Mouse (Mus musculus): ENCODE results near the gene Krtap19-3. TPM values are rescaled to one million over a fixed set of nuclear protein-coding genes. Genes with fewer than 3 reads are reported as not detected.

The Krtap19-3 gene
- polyA plus RNA-seq, 1 experiment: not detected

GRCm38 (mm10) chr16:88851450-88851849 is 26.4 kb downstream of the Krtap19-3 start:
- no peak overlapping the region for H3K27ac ChIP-seq (ENCODE audit: control insufficient read depth, insufficient read depth, low read depth, low read length)
- no peak overlapping the region for H3K4me3 ChIP-seq (ENCODE audit: control insufficient read depth, low read depth, low read length)
- no peaks in the 10 kb centered on the region for H3K36me3 ChIP-seq (ENCODE audit: control insufficient read depth, insufficient read depth, low read length)
- TF ChIP-seq POLR2A (IDR thresholded peaks at IDR 0.05; ENCODE audit: control insufficient read depth, low read depth, low read length) (no peak), CTCF (IDR thresholded peaks at IDR 0.05; ENCODE audit: control insufficient read depth, insufficient read depth, insufficient replicate concordance, low read depth, low read length) (peak; percentile 25; the same call in 1 of the 2 replicates)
- no peaks in the 10 kb centered on the region for H3K27me3 ChIP-seq (ENCODE audit: control insufficient read depth, insufficient read depth, low read length)
- H3K4me1 ChIP-seq (ENCODE audit: control insufficient read depth, insufficient read depth, low read length): no peaks in the 10 kb centered on the region

DNA sequence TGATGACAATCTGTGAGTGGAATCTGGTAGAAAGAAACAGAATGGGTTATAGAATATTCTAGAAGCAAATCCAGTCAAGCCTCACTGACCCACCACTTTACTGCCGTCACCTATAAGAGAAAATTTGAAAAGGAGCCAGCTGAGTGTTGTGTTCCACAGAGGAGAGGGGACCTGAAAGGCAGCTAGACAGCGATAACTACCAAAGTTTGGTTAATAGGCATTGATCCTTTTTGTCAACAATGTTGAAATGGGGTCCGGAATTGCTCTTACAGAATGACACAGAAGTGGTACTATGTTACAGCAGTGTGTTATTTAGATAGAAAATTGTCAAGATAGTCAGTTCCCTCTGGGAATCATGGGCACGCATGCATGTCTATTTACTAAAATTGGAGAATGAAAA is 29.3 kb downstream of the Krtap19-3 start:
- H3K27ac ChIP-seq (ENCODE audit: control insufficient read depth, insufficient read depth, low read depth, low read length): no peak overlapping the region
- no peak overlapping the region for H3K4me3 ChIP-seq (ENCODE audit: control insufficient read depth, low read depth, low read length)
- no peaks in the 10 kb centered on the region for H3K27me3 ChIP-seq (ENCODE audit: control insufficient read depth, insufficient read depth, low read length)
- H3K4me1 ChIP-seq (ENCODE audit: control insufficient read depth, insufficient read depth, low read length): no peaks in the 10 kb centered on the region
- no peak for TF ChIP-seq CTCF (IDR thresholded peaks at IDR 0.05; ENCODE audit: control insufficient read depth, insufficient read depth, insufficient replicate concordance, low read depth, low read length)
- TF ChIP-seq POLR2A (IDR thresholded peaks at IDR 0.05; ENCODE audit: control insufficient read depth, low read depth, low read length): no peak
- no peaks in the 10 kb centered on the region for H3K36me3 ChIP-seq (ENCODE audit: control insufficient read depth, insufficient read depth, low read length)

- H3K4me3 ChIP-seq (ENCODE audit: control insufficient read depth, low read depth, low read length): no peak overlapping the region
- H3K27ac ChIP-seq (ENCODE audit: control insufficient read depth, insufficient read depth, low read depth, low read length): no peak overlapping the region
- no peaks in the 10 kb centered on the region for H3K36me3 ChIP-seq (ENCODE audit: control insufficient read depth, insufficient read depth, low read length)
- TF ChIP-seq CTCF (IDR thresholded peaks at IDR 0.05; ENCODE audit: control insufficient read depth, insufficient read depth, insufficient replicate concordance, low read depth, low read length): no peak
- no peak for TF ChIP-seq POLR2A (IDR thresholded peaks at IDR 0.05; ENCODE audit: control insufficient read depth, low read depth, low read length)
- no peaks in the 10 kb centered on the region for H3K4me1 ChIP-seq (ENCODE audit: control insufficient read depth, insufficient read depth, low read length)
- no peaks in the 10 kb centered on the region for H3K27me3 ChIP-seq (ENCODE audit: control insufficient read depth, insufficient read depth, low read length)
Observed at GRCm38 (mm10) chr16:88847363-88847762, 30.5 kb downstream of the Krtap19-3 start.

Other genes with a start within 250 kb of the Krtap19-3 start
- gene Krtap26-1, start 230.2 kb downstream of the Krtap19-3 start, polyA plus RNA-seq (2012; rRNA removed): not detected in 2 replicates
- gene Krtap27-1, start 206.4 kb downstream of the Krtap19-3 start, polyA plus RNA-seq (2012; rRNA removed): not detected in 2 replicates
- gene 2310061N02Rik, start 170.1 kb downstream of the Krtap19-3 start, polyA plus RNA-seq (2012; rRNA removed): not detected in 2 replicates
- gene Krtap13-1, start 149.2 kb downstream of the Krtap19-3 start, polyA plus RNA-seq (2012; rRNA removed): not detected in 2 replicates
- gene Krtap13, start 126.4 kb downstream of the Krtap19-3 start, polyA plus RNA-seq (2012; rRNA removed): 0.12 and 0.17 TPM in 2 replicates
- not detected in 2 replicates for gene 2310034C09Rik, start 119.2 kb downstream of the Krtap19-3 start, polyA plus RNA-seq (2012; rRNA removed)
- not detected in 2 replicates for gene 2310057N15Rik, start 103.8 kb downstream of the Krtap19-3 start, polyA plus RNA-seq (2012; rRNA removed)
- not detected in 2 replicates for gene Gm5965, start 100.1 kb downstream of the Krtap19-3 start, polyA plus RNA-seq (2012; rRNA removed)
- not detected in 2 replicates for gene Gm20741, start 65.8 kb downstream of the Krtap19-3 start, polyA plus RNA-seq (2012; rRNA removed)
- not detected in 2 replicates for gene Krtap15, start 57.8 kb downstream of the Krtap19-3 start, polyA plus RNA-seq (2012; rRNA removed)
- gene Krtap14, start 51.9 kb downstream of the Krtap19-3 start, polyA plus RNA-seq (2012; rRNA removed): not detected in 2 replicates
- not detected in 2 replicates for gene Krtap19-1, start 8.6 kb downstream of the Krtap19-3 start, polyA plus RNA-seq (2012; rRNA removed)
- gene Krtap19-2, start 3.8 kb downstream of the Krtap19-3 start, polyA plus RNA-seq (2012; rRNA removed): not detected in 2 replicates
- gene Krtap19-4, start 7.1 kb upstream of the Krtap19-3 start, polyA plus RNA-seq (2012; rRNA removed): not detected in 2 replicates
- gene Krtap19-5, start 18.4 kb upstream of the Krtap19-3 start, polyA plus RNA-seq (2012; rRNA removed): not detected in 2 replicates
- gene Krtap19-9b, start 54.2 kb upstream of the Krtap19-3 start, polyA plus RNA-seq (2012; rRNA removed): not detected in 2 replicates
- not detected in 2 replicates for gene Krtap16-3, start 84.8 kb upstream of the Krtap19-3 start, polyA plus RNA-seq (2012; rRNA removed)
- gene Krtap22-2, start 132.7 kb upstream of the Krtap19-3 start, polyA plus RNA-seq (2012; rRNA removed): not detected in 2 replicates
- not detected in 2 replicates for gene Gm10229, start 137.2 kb upstream of the Krtap19-3 start, polyA plus RNA-seq (2012; rRNA removed)
- not detected in 2 replicates for gene Krtap6-1, start 153.7 kb upstream of the Krtap19-3 start, polyA plus RNA-seq (2012; rRNA removed)
- not detected in 2 replicates for gene Gm10228, start 163.4 kb upstream of the Krtap19-3 start, polyA plus RNA-seq (2012; rRNA removed)
- gene Krtap6-5, start 169.8 kb upstream of the Krtap19-3 start, polyA plus RNA-seq (2012; rRNA removed): not detected in 2 replicates
- 0.99 and 1.1 TPM in 2 replicates for gene 1110025L11Rik, start 186.0 kb upstream of the Krtap19-3 start, polyA plus RNA-seq (2012; rRNA removed)
- gene Krtap6-3, start 206.0 kb upstream of the Krtap19-3 start, polyA plus RNA-seq (2012; rRNA removed): not detected in 2 replicates